Mouse (Mus musculus) urinary bladder, adult 2 months (tissue): ENCODE data around the gene Ptafr. TPM values are rescaled to one million over a fixed set of nuclear protein-coding genes. Genes with fewer than 3 reads are reported as not detected.

ENCODE experiments used
- DNase-seq: peaks from one replicate; pipeline ENCODE4 v3.0.0; 2022; ENCODE audit warnings: low spot score
- polyA plus RNA-seq: library from polyadenylated mRNA; depleted of rRNA; stranded (reverse); fragments of >200 nt; gene quantifications from 2 replicates; pipeline ENCODE4 v1.2.3, GENCODE M21; 2012; rRNA removed

Ptafr gene
- 10.2 and 11.3 TPM in 2 replicates for polyA plus RNA-seq

DNA sequence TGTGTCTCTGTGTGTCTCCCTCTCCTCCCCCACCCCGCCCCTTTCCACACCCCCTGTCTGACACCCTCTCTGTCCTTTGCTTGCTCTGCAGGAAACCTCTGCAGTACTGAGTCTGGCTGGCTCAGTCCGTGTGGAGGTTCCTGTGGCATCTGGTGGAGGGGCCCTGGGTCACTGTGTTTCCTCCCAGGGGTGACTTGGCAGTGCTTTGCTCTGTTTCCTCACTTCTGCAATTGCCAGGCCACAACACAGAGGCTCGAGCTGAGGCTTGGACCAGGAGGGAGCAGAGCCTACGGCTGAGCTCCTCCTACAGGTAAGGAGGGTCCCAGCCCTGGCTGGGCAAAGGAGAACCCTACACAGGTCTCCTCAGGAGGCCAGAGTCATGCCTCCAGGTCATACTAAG is at the start of gene Ptafr:
Gene Ptafr (plus strand): TSS at position 103 of the 400 bp plus-strand sequence.
- DNase-seq, result no peak

- DNase-seq, result peak; percentile 68
Measured at GRCm38 (mm10) chr4:132514555-132515135, 49.2 kb upstream of the Ptafr start.

- DNase-seq, result peak; percentile 65
Measured at GRCm38 (mm10) chr4:132515369-132516155, 48.3 kb upstream of the Ptafr start.

- DNase-seq, result no peak
Measured at GRCm38 (mm10) chr4:132518066-132518465, 45.8 kb upstream of the Ptafr start.

GRCm38 (mm10) chr4:132519188-132519587 is 44.7 kb upstream of the Ptafr start:
- DNase-seq, result no peak

DNA sequence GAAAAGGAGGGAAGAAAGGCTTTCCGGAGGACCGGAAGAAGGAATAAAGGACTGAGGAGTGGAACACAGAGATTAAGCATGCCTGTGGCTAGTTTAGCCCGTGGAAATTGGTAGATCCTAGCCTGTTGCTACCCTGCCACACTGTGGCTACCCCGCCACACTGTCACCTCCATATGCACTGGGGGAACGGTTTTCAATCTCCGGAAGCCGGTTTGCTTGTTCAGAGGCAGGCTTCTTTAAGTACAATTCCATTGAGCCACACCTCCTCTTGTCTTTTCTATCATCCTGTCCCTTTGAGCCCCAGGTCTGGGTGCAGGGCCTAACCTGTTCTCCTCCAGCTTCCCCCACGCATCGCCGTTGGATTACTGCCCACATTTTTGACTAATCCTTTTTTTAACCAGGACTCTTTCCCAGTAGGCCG is 39.5 kb upstream of the Ptafr start:
- DNase-seq, result no peak

DNA sequence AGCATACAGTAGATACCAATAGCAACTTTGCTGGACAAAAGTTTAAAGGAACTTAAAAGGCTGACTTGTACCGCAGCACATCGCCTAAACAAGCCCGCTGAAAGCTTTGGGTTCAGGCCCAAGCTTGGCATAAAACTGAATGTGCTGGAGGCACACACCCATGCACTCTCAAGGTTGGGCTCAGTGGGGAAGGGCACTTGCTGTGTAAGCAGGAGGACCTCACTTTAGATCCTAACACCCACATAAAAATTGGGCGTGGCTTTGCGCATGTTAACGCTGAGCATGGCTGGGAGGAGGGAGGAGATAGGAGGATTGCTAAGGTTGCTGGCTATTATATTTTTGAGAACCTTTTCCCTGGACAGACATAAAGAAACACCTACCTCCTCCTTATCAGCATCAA is 39.1 kb upstream of the Ptafr start:
- DNase-seq, result no peak

DNA sequence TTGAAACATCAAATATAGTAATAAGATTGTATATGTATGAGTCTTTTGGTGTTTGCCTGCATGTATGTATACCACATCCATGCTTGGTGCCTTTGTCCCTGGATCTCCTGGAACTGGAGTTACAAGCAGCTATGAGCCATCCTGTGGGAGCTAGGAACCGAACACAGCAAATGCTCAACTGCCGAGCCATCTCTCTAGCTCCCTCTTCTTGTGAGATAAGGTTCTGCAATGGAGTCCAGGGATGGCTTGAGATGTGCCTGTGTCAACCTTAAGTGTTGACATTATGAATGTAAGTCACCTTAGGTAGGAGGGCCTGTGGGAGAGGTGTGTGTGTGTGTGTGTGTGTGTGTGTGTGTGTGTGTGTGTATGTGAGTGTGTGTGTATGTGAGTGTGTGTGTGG is 37.2 kb upstream of the Ptafr start:
- DNase-seq, result no peak

GRCm38 (mm10) chr4:132527917-132528522 is 35.8 kb upstream of the Ptafr start:
- no peak for DNase-seq

DNA sequence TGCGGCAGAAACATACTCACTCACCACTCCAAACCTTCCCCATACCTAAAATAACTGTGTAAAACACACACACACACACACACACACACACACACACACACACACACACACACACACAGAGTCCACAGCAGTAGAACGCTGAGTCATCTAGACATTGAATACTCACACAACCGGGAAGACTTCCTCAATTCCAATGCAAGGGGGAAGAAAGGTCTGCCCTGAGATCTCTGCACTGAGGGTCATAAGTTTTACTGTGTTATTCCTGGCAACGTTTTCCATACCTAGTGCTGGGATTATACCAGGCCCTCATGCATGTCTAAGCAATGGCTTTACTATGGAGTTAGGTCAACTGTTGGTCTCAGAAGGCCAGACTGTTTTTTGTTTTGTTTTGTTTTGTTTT is 34.5 kb upstream of the Ptafr start:
- no peak for DNase-seq

- DNase-seq, result no peak
Measured at GRCm38 (mm10) chr4:132530033-132530804, 33.6 kb upstream of the Ptafr start.

GRCm38 (mm10) chr4:132532496-132532895 is 31.4 kb upstream of the Ptafr start:
- no peak for DNase-seq

- DNase-seq, result peak; percentile 70
Measured at GRCm38 (mm10) chr4:132532981-132533916, 30.6 kb upstream of the Ptafr start, which contains the start of gene Atpif1. TSS of gene Atpif1 (minus strand) at chr4:132533659.

GRCm38 (mm10) chr4:132535406-132536121 is 28.3 kb upstream of the Ptafr start, which contains the start of gene Dnajc8:
TSS of gene Dnajc8 (plus strand) at chr4:132535550.
- peak; percentile 88 for DNase-seq

DNA sequence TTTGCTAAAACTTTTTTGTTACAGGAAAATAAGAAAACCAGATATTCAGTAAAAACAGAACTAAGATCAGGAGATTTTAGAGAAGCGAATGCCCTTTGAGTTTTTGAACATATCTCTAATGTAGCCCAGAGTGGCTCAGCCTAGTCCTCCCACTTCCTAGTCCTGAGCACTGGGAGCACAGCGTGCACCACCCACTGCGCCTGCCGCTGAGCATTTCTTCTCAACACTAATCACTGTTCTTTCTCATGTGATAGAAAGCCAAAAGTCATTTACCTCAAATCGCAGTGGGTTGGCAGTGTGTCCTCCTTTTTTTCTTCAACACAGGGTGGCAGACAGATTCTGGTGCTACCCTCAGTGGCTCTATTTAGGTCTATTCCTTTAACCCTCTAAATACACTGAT is 24.4 kb upstream of the Ptafr start:
- DNase-seq, result no peak

GRCm38 (mm10) chr4:132541413-132541812 is 22.5 kb upstream of the Ptafr start:
- no peak for DNase-seq

DNA sequence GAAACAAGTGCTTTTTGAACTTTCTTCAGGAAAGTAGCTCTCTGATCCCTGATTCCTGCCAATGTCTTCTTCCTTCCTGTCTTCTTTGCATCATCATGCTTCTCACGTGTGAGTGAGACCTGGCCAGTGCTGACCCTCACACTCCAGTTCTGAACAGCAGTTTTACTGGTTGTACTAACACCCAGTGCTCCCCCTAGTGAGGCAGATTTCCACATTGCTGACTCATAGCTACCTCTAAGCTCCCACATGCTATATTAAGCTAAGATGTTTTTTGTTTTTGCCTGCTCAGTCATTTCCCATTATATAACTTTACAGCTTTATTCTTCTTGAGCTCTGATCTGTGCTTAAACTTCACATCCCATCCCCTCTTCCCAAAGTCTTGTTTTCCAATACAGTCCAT is 21.1 kb upstream of the Ptafr start:
- DNase-seq, result no peak

DNA sequence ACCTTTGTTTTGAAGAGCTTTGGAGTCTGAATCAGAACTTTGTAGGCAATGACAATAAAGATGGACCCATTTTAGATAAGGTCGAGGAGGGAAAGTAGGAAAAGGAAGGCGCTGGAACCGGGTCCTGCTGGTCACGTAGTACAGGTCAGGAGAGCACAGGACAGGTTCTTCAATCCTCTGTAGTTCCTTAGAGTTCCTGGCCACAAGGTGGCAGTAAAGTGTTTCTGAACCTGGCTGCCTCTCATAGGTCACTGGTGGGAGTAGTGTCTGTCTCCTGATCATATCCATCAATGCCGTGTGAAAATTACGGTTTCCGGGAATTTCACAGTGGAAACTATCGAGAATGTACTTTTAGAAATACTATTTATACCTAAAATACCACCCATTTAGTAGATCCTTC is 18.0 kb upstream of the Ptafr start:
- no peak for DNase-seq

DNA sequence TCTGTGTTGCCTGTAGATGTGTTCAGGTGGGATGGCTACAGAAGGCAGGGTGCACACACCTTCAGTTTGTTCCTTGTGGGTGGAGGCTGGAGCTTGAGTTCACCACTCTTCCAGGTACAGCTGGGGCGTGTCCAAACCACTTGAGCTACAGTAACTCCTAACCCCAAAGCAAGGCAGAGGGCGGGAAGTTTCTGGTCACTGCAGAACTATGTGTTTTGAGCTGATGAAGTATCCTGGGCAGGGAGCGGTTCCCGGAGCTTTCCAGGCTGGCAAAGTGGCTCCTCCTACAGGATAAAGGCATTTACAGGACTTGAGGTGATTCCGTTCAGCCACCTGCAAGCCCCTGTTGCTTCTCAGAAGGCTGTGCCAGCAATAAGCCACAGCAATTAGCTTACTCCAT is 9.6 kb upstream of the Ptafr start:
- DNase-seq, result no peak

DNA sequence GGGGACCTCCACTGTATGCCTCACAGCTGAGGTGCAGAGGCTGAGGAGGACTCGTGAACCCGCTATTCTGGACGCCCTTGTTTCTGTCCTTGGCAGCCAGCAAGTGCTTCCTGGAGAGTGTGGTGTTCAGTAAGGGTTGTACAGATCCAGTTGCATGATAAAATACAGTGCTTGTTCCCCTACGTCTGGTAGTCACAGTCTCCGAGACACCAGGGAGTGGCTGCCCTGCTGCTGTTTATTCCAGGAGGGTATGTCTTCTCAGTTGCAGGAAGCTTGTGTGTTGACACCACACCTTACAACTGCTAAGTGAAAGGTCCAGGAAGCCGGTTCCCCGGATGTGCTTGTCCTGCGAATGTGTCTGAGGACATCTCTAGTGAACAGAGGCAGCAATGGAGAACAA is 9.2 kb upstream of the Ptafr start:
- no peak for DNase-seq
